Mouse (Mus musculus) heart, embryonic 14.5 days (tissue): ENCODE data around the gene Gphn. TPM values are rescaled to one million over a fixed set of nuclear protein-coding genes. Genes with fewer than 3 reads are reported as not detected.

Experiments used
- ATAC-seq: fragments of 200-750 bp; cut with Nextera tagmentation; 2 replicates; pipeline ENCODE4 v1.8.0; 2017; ENCODE audit warnings: low read depth, moderate TSS enrichment; ENCODE audit not compliant: insufficient number of reproducible peaks, insufficient read depth, low FRiP score
- H3K27ac ChIP-seq, 2 experiments: fragments of 200-500 bp in 1 of 2; fragments of 300-500 bp in 1 of 2; sonication (generic) in 1 of 2; replicated peaks in 1 of 2; 2 replicates each; pipeline ENCODE4 v1.5.1; 2012 to 2014; ENCODE audit warnings: low read depth in 2 of 2, low read length in 2 of 2, control low read depth in 1 of 2, mild to moderate bottlenecking in 1 of 2, mixed read lengths in 1 of 2; ENCODE audit not compliant: control insufficient read depth in 1 of 2, insufficient read depth in 1 of 2
- H3K27me3 ChIP-seq: fragments of 300-500 bp; sonication (generic); 2 replicates; pipeline ENCODE4 v1.6.1; 2014; ENCODE audit warnings: mild to moderate bottlenecking, low read length, control low read depth; ENCODE audit not compliant: control insufficient read depth, insufficient read depth
- H3K36me3 ChIP-seq: fragments of 300-500 bp; sonication (generic); 2 replicates; pipeline ENCODE4 v1.6.1; 2014; ENCODE audit warnings: mild to moderate bottlenecking, control low read depth, low read length, mixed read lengths; ENCODE audit not compliant: control insufficient read depth, insufficient read depth
- H3K4me1 ChIP-seq, 2 experiments: fragments of 200-500 bp in 1 of 2; fragments of 300-500 bp in 1 of 2; sonication (generic) in 1 of 2; 2 replicates each; pipeline ENCODE4 v1.6.1; 2012 to 2014; ENCODE audit warnings: low read length in 2 of 2, control low read depth in 1 of 2, mixed read lengths in 1 of 2; ENCODE audit not compliant: control insufficient read depth in 2 of 2, insufficient read depth in 2 of 2
- H3K4me2 ChIP-seq: fragments of 300-500 bp; sonication (generic); 2 replicates; pipeline ENCODE4 v1.6.1; 2014; ENCODE audit warnings: mild to moderate bottlenecking, low read length
- H3K4me3 ChIP-seq, 2 experiments: fragments of 200-500 bp in 1 of 2; fragments of 300-500 bp in 1 of 2; sonication (generic) in 1 of 2; 2 replicates each; pipeline ENCODE4 v1.5.1; 2012 to 2014; ENCODE audit warnings: low read length in 2 of 2, mild to moderate bottlenecking in 2 of 2, control low read depth in 1 of 2, low read depth in 1 of 2, moderate library complexity in 1 of 2; ENCODE audit not compliant: control insufficient read depth in 1 of 2, insufficient read depth in 1 of 2
- H3K9ac ChIP-seq: fragments of 300-500 bp; sonication (generic); 2 replicates; pipeline ENCODE4 v1.6.1; 2014; ENCODE audit warnings: mild to moderate bottlenecking, low read length
- H3K9me3 ChIP-seq: fragments of 300-500 bp; sonication (generic); 2 replicates; pipeline ENCODE4 v1.6.1; 2016; ENCODE audit warnings: low read length, control low read depth; ENCODE audit not compliant: control insufficient read depth
- WGBS: fragments of 180-500 bp; shearing (Covaris S2); extraction: QIAGEN DNeasy Blood & Tissue Kit; methylation state at CpG from one replicate; pipeline ENCODE4 v1.1.7; 2014; 5-methylcytosine and 5-hydroxymethylcytosine counted together
- polyA plus RNA-seq: library from polyadenylated mRNA; unstranded; fragments of >200 nt; fragmentation: Nextera tagmentation; extraction: Ambion mirVana; gene quantifications from 2 replicates; pipeline ENCODE4 v1.2.1, GENCODE M21; 2014

The Gphn gene
- 15.6 and 17.1 TPM in 2 replicates for polyA plus RNA-seq

DNA sequence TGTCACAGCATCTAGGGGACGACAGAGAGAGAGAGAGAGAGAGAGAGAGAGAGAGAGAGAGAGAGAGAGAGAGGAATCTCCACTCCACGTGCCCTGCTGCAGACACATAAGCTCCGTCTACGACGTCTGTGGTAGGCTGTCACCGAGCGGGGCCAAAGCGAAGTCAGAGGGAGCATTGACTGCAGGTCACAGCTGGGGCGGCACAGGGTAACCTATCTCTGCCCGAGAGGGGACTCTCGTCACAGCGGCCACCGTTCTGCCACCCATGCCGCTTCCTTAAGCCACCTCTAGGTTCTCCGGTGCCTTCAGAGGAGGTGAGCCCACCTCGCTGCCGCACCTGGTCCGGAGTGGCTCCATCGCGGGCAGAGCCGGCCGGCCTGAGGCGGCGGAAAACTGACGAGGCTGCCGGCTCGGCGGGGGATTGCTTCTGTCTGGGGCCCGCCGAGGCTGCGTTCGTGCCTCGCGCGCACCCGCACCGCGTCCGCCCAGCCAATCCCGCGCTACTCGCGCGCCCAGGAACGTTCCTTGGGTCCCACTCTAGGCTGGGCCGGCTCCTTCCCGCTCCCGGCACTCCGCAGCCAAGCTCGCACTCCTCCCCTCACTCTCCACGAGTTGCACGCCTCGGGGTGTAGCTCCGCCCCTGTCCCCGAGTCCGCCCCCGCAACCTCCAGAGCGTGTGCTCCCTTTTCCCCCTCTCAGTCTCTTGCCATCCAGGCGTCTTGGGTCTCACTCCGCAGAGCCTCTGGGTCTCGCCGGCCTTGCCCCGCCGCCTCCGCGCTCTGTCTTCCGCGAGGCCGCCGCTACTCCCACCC, at the start of gene Gphn:
Gphn (plus strand) TSS at position 673 of the 812 bp plus-strand sequence.
- no peaks in the 10 kb centered on the region for H3K36me3 ChIP-seq
- peak within 1 kb of the TSS; percentile 91 for H3K9ac ChIP-seq
- no peaks in the 10 kb centered on the region for H3K27me3 ChIP-seq
- peaks cover 0 to 5% of the 10 kb centered on the region in 2 experiments; a peak in 2 of 4 replicates for H3K4me1 ChIP-seq
- peak within 1 kb of the TSS; percentile 98 to 99 for H3K27ac ChIP-seq
- under 1% methylated on average over 67 of the region's 70 CpGs for WGBS
- H3K4me2 ChIP-seq, result peak within 1 kb of the TSS; percentile 72
- no peaks in the 10 kb centered on the region for H3K9me3 ChIP-seq
- H3K4me3 ChIP-seq, result peak within 1 kb of the TSS; percentile 84 to 93
- ATAC-seq, result peak; percentile 94

DNA sequence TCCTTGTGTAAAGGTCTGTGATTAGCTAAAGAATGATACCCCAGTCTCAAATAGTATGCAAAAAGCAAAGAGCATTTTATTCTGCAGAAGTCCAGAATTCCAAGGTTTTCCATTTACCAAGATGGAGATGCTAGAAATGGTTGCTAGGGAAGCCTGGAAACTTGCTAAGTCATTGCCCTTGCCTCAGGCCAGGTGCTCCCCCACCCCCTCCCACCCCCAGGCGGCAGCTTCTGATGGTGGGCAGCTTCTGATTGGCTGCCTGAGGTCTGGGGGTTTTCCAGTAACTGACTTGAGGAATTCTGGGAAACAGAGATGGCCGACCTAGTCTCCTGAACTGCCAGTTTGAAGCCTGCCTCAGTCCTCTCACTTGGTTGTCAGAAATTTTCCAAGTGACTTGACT, 44.7 kb upstream of the Gphn start:
- Histone ChIP-seq H3K4me3 (no peak overlapping the region), H3K9me3 (no peaks in the 10 kb centered on the region), H3K36me3 (no peaks in the 10 kb centered on the region), H3K9ac (no peak overlapping the region), H3K4me1 (no peaks in the 10 kb centered on the region), H3K4me2 (no peak overlapping the region), H3K27me3 (no peaks in the 10 kb centered on the region), H3K27ac (no peak overlapping the region)
- 55% methylated on average over 2 of the region's 2 CpGs for WGBS
- ATAC-seq, result no peak

DNA sequence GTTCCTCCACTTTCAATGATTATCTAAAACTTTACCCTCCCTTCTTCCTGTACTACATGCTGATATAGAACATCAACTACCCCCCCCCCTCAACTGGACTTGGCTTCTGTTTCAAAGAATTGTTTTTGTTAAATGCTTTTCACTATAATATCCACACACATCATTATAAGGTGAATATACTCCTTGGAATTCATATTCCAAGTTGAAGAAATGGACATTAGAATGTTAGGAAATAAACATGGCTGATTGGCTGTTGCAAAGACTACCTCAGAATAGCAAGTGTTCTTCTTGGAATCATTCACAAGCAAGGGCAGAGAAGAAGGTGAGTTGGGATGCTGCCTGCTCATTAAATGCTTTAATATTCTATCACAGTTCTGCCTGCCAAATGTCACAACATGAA, 32.2 kb upstream of the Gphn start, which contains the start of gene Gm6657:
Gm6657 (plus strand) TSS at position 301 of the 400 bp plus-strand sequence.
- no peaks in the 10 kb centered on the region for H3K4me1 ChIP-seq
- H3K4me3 ChIP-seq, result no peak within 1 kb of the TSS
- H3K27me3 ChIP-seq, result no peaks in the 10 kb centered on the region
- H3K9me3 ChIP-seq, result 0 out of 2 replicates have a peak, but pooled peaks cover 4% of the 10 kb centered on the region
- H3K4me2 ChIP-seq, result no peak within 1 kb of the TSS
- H3K36me3 ChIP-seq, result no peaks in the 10 kb centered on the region
- H3K9ac ChIP-seq, result no peak within 1 kb of the TSS
- ATAC-seq, result no peak
- H3K27ac ChIP-seq, result no peak within 1 kb of the TSS

DNA sequence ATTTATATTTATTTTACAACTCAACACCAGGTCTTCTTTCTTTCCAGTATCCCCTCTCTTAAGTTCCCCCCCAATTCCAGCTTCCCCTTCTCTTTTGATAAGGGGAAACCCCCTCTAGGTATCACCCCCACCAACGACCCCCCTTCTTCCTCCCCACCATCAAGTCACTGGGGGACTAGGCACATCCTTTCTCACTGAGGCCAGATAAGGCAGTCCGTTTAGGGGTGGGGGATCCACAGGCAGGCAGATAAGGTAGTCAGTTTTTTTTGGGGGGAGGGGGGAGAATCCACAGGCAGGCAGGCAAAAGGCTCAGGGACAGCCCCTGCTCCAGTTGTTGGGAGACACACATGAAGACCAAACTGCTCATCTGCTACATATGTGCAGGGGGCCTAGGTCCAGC, 30.8 kb upstream of the Gphn start:
- no peaks in the 10 kb centered on the region for H3K4me1 ChIP-seq
- no peaks in the 10 kb centered on the region for H3K27me3 ChIP-seq
- no peak overlapping the region for H3K9ac ChIP-seq
- no peak overlapping the region for H3K4me2 ChIP-seq
- WGBS, result 28% methylated on average over 2 of the region's 2 CpGs
- H3K4me3 ChIP-seq, result no peak overlapping the region
- H3K36me3 ChIP-seq, result no peaks in the 10 kb centered on the region
- no peak for ATAC-seq
- H3K9me3 ChIP-seq, result 0 out of 2 replicates have a peak, but pooled peaks cover 4% of the 10 kb centered on the region
- H3K27ac ChIP-seq, result no peak overlapping the region

DNA sequence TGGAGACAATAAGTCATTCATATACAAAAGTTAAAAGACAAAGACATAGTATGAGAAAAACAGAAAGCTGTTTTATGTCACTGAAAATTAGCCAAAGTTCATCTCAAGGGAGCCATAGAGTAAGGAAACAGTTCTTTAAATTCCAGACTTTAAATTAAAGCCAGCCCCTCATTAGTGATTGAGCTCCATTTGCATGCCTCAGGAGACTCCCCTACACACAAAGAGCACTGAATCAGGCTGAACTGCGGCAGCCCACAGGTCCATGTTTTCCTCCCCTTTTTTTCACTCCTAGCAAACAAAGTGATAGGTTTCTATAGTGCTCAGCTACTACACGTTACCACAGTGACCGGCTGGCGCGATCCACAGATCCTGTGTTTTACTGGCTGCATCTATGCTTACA, 22.5 kb upstream of the Gphn start:
- 75% methylated on average over 5 of the region's 5 CpGs for WGBS
- Histone ChIP-seq H3K36me3 (no peaks in the 10 kb centered on the region), H3K27me3 (no peaks in the 10 kb centered on the region), H3K27ac (no peak overlapping the region), H3K4me3 (no peak overlapping the region), H3K4me2 (no peak overlapping the region), H3K9me3 (no peaks in the 10 kb centered on the region), H3K4me1 (no peaks in the 10 kb centered on the region), H3K9ac (no peak overlapping the region)
- ATAC-seq, result no peak

DNA sequence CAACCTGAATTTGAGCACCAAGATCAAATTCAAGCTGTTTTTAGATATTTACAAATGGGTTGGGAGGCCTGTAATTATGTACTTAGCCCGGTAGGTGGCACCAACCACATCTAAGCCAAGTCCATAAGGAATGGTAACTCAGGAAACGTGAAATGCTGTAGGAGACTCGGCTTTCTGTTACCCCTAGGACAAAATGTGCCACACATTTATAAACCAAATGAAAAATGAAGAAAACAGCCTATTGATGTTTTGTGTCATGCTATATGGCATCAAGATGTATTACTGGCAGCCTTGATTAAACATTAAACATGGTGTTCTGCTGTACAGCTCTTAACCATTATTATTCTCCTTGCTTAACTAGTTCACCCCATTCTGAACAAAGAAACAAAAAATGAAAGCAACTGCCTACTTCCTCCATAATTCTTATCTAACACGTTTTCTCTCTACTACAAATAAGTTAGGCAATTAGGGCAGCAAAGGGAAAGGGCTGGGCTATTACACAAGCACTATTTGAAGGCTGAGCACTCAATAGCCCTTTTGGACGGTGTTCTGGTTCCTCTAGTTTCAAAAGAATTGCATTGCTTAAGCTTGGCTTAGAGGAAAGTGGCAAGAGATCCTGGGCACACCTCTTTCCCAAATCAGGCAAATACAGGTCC, 20.1 kb upstream of the Gphn start:
- Histone ChIP-seq H3K9me3 (no peaks in the 10 kb centered on the region), H3K9ac (no peak overlapping the region), H3K4me2 (peak overlapping the region; percentile 42), H3K4me1 (no peaks in the 10 kb centered on the region), H3K36me3 (no peaks in the 10 kb centered on the region), H3K4me3 (no peak overlapping the region), H3K27me3 (no peaks in the 10 kb centered on the region), H3K27ac (no peak overlapping the region)
- ATAC-seq, result no peak
- 16% methylated on average over 5 of the region's 5 CpGs for WGBS

DNA sequence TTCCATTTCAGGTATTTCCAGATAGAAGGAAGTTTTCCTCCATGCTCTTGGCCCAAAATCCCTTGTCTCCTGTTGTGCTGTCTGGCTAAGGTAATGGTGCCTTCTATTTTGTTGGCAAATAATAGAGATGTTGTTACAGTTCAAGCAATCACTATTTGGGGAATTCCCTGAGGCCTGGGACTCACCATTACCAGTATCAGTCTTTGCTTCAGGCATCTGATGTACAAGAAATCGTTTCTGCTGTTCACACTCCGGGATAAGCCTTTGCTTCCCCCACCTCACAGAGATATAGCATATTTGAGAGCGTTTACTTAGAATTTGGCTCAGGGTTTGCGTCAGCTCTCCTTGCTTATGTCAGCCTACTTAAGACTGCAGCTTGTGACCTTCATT, 19.6 kb upstream of the Gphn start:
- no peak overlapping the region for H3K4me2 ChIP-seq
- H3K9me3 ChIP-seq, result no peaks in the 10 kb centered on the region
- no peaks in the 10 kb centered on the region for H3K4me1 ChIP-seq
- no peaks in the 10 kb centered on the region for H3K36me3 ChIP-seq
- WGBS, result 72% methylated on average over 4 of the region's 4 CpGs
- H3K9ac ChIP-seq, result no peak overlapping the region
- no peak overlapping the region for H3K4me3 ChIP-seq
- H3K27me3 ChIP-seq, result no peaks in the 10 kb centered on the region
- H3K27ac ChIP-seq, result no peak overlapping the region
- ATAC-seq, result no peak
